Mouse (Mus musculus) ES-Bruce4 (cell line): ENCODE results near the gene P3h3.

Experiments used
- CTCF ChIP-seq: IDR thresholded peaks from one replicate; pipeline ENCODE4 v1.8.1; 2011; ENCODE audit warnings: low read depth, low read length
- POLR2A ChIP-seq: IDR thresholded peaks from one replicate; pipeline ENCODE4 v1.8.1; 2011; ENCODE audit warnings: low read length; ENCODE audit not compliant: insufficient read depth

- no peak for TF ChIP-seq CTCF
- no peak for TF ChIP-seq POLR2A
These were observed 433 bp upstream of the P3h3 start for GRCm38 (mm10) chr6:124857840-124858530.
